Comparison of ENCODE assay signal across 8 mouse cellular contexts in genomic region chr11:113682897-113683626, GRCm38 (mm10). TPM values are rescaled to one million over a fixed set of nuclear protein-coding genes. Genes with fewer than 3 reads are reported as not detected.
A peak's percentile ranks its signal among the peaks of the same experiment; 100 is the strongest.
DNase-seq lines count a peak whose midpoint lies in the region; ATAC-seq and TF ChIP-seq lines count a peak whose summit lies in the region.

No protein-coding gene starts in this region.

- WGBS in heart, embryonic 15.5 days: 2% methylated on average over 38 of the region's 38 CpGs

- H3K4me2 ChIP-seq in heart, embryonic 15.5 days: peak overlapping the region; percentile 87

- TF ChIP-seq CTCF in embryonic fibroblast, embryonic 13.5 days (IDR thresholded peaks at IDR 0.05; ENCODE audit: borderline replicate concordance, insufficient read depth, low read length): no peak

- H3K36me3 ChIP-seq in heart, embryonic 15.5 days: peaks cover under 1% of the 10 kb centered on the region; the same call in 1 of the 2 replicates

- peak; percentile 50 for TF ChIP-seq POLR2A in embryonic fibroblast, embryonic 13.5 days (IDR thresholded peaks at IDR 0.05; ENCODE audit: low read depth, low read length)

- H3K4me1 ChIP-seq in embryonic fibroblast, embryonic 13.5 days (ENCODE audit: control insufficient read depth, insufficient read depth, low read length): peaks cover 5% of the 10 kb centered on the region; the same call in 1 of the 2 replicates
- H3K4me1 ChIP-seq in heart, embryonic 15.5 days (replicated peaks): peaks cover 48% of the 10 kb centered on the region

- H3K9ac ChIP-seq in heart, embryonic 15.5 days: peak overlapping the region; percentile 95

- H3K4me3 ChIP-seq in embryonic fibroblast, embryonic 13.5 days (ENCODE audit: insufficient read depth, low read length): peak overlapping the region; percentile 70
- peak overlapping the region; percentile 98 for H3K4me3 ChIP-seq in heart, embryonic 15.5 days

- ATAC-seq in heart, embryonic 15.5 days (replicated peaks; ENCODE audit: insufficient number of reproducible peaks, insufficient read depth, low FRiP score, low read depth): peak; percentile 44

- H3K27me3 ChIP-seq in heart, embryonic 15.5 days: no peaks in the 10 kb centered on the region

- peak; percentile 30 to 34 for DNase-seq in CD8-positive naive resting alpha-beta T cell, adult 2 months (ENCODE audit: low read depth in 2 of 2, low spot score in 2 of 2)
- DNase-seq in adrenal gland, postnatal 10 days: peak; percentile 81
- DNase-seq in kidney, postnatal 10 days: peak; percentile 77
- peak; percentile 55 for DNase-seq in lung, postnatal 36 days
- peak; percentile 84 for DNase-seq in retina, postnatal 1 day
- DNase-seq in urinary bladder, postnatal 14 days (ENCODE audit: low spot score): peak; percentile 43

- peak overlapping the region; percentile 88 for H3K27ac ChIP-seq in embryonic fibroblast, embryonic 13.5 days (ENCODE audit: insufficient read depth, low read length)
- peak overlapping the region; percentile 98 for H3K27ac ChIP-seq in heart, embryonic 15.5 days

- no peaks in the 10 kb centered on the region for H3K9me3 ChIP-seq in heart, embryonic 15.5 days (replicated peaks)

RNA-seq across cellular contexts. Expression of gene Fam104a, which starts 0.9 kb away (rescaled TPM):
- total RNA-seq in adrenal gland, postnatal 10 days (2021): 10 to 100 TPM; 25.9 to 27.0 TPM
- polyA plus RNA-seq in embryonic fibroblast, embryonic 13.5 days (2011; ENCODE audit: insufficient read length, low read depth, missing spikeins): 26.0 and 28.2 TPM in 2 replicates
- polyA plus RNA-seq in heart, embryonic 15.5 days (2015; fragmentation: Nextera tagmentation; extraction: Ambion mirVana): 33.5 and 37.9 TPM in 2 replicates

RNA-seq across cellular contexts. Expression of gene D11Wsu47e, which starts 1.1 kb away (rescaled TPM):
- 10 to 100 TPM; 11.2 to 15.1 TPM for total RNA-seq in adrenal gland, postnatal 10 days (2021)
- polyA plus RNA-seq in embryonic fibroblast, embryonic 13.5 days (2011; ENCODE audit: insufficient read length, low read depth, missing spikeins): 14.0 and 14.9 TPM in 2 replicates
- polyA plus RNA-seq in heart, embryonic 15.5 days (2015; fragmentation: Nextera tagmentation; extraction: Ambion mirVana): 13.8 and 16.9 TPM in 2 replicates

RNA-seq across cellular contexts. Expression of gene Cpsf4l, which starts 26.8 kb away (rescaled TPM):
- total RNA-seq in adrenal gland, postnatal 10 days (2021): 1 to 10 TPM in 1 of 2 experiments, under 1 TPM in 1; 0.79 to 2.2 TPM
- not detected in 2 replicates for polyA plus RNA-seq in embryonic fibroblast, embryonic 13.5 days (2011; ENCODE audit: insufficient read length, low read depth, missing spikeins)
- polyA plus RNA-seq in heart, embryonic 15.5 days (2015; fragmentation: Nextera tagmentation; extraction: Ambion mirVana): 0.74 and 5.1 TPM in 2 replicates

RNA-seq across cellular contexts. Expression of gene Slc39a11, which starts 33.2 kb away (rescaled TPM):
- total RNA-seq in adrenal gland, postnatal 10 days (2021): 10 to 100 TPM; 17.3 to 18.5 TPM
- 21.1 and 21.4 TPM in 2 replicates for polyA plus RNA-seq in embryonic fibroblast, embryonic 13.5 days (2011; ENCODE audit: insufficient read length, low read depth, missing spikeins)
- polyA plus RNA-seq in heart, embryonic 15.5 days (2015; fragmentation: Nextera tagmentation; extraction: Ambion mirVana): 13.4 and 17.9 TPM in 2 replicates

RNA-seq across cellular contexts. Expression of gene Cog1, which starts 34.1 kb away (rescaled TPM):
- 10 to 100 TPM; 25.5 to 26.0 TPM for total RNA-seq in adrenal gland, postnatal 10 days (2021)
- 38.1 and 41.1 TPM in 2 replicates for polyA plus RNA-seq in embryonic fibroblast, embryonic 13.5 days (2011; ENCODE audit: insufficient read length, low read depth, missing spikeins)
- polyA plus RNA-seq in heart, embryonic 15.5 days (2015; fragmentation: Nextera tagmentation; extraction: Ambion mirVana): 15.5 and 19.2 TPM in 2 replicates

Comparison
In these comparisons a context has a peak if more than half of its experiments do, and no peak if none do; other contexts are left out.
1. Peak in every context shown above with its lines: DNase-seq, ATAC-seq, H3K4me3 ChIP-seq and H3K27ac ChIP-seq.
2. DNase-seq: peak in every context shown above with its lines; median percentile 84 in retina, postnatal 1 day; 81 in adrenal gland, postnatal 10 days; 77 in kidney, postnatal 10 days; 55 in lung, postnatal 36 days; 43 in urinary bladder, postnatal 14 days; 32 in CD8-positive naive resting alpha-beta T cell, adult 2 months.